9 mouse cellular contexts compared by ENCODE assay signal in the genomic region with DNA sequence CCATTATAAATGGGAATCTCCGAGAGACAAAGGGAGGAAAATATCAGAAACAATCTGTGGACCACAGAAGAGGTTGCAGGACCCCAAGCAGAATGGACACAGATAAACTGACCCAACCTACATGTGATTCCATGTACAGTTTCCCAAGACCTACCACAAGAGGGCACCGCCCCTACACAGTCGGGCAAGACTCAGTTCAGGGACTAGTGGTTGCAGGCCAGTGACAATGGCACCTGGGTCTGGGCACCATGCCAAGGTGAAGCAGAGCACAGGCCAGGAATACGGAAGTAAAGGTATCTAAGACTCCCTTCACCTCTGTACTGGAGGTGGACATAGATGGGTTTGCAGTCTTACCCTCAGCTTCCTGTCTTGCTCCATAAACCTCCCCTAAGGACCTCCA. TPM values are rescaled to one million over a fixed set of nuclear protein-coding genes. Genes with fewer than 3 reads are reported as not detected.
DNase-seq lines count a peak whose midpoint lies in the region; ATAC-seq and TF ChIP-seq lines count a peak whose summit lies in the region.
"Had no signal": no experiment of that assay in that cellular context is flagged by ENCODE, and none has a peak within 500 bp of the region (broad histone marks: within the 10 kb centered on the region; RNA-seq: fewer than 3 reads in every experiment).

No protein-coding gene starts in this region.

- no peaks in the 10 kb centered on the region for H3K4me1 ChIP-seq in E14TG2a.4 (replicated peaks; ENCODE audit: low read depth, low read length)
- no peaks in the 10 kb centered on the region for H3K4me1 ChIP-seq in kidney, embryonic 16.5 days (ENCODE audit: insufficient read depth, low read length)
- no peaks in the 10 kb centered on the region for H3K4me1 ChIP-seq in midbrain, embryonic 15.5 days
- H3K4me1 ChIP-seq: midbrain, embryonic 12.5 days had no signal

- WGBS in kidney, embryonic 16.5 days, result 54% methylated on average over 4 of the region's 4 CpGs
- WGBS in midbrain, embryonic 15.5 days, result 52% methylated on average over 4 of the region's 4 CpGs

- no peak overlapping the region for H3K4me3 ChIP-seq in E14TG2a.4 (replicated peaks; ENCODE audit: low read length)
- no peak overlapping the region for H3K4me3 ChIP-seq in kidney, embryonic 16.5 days (ENCODE audit: low read length)
- H3K4me3 ChIP-seq in midbrain, embryonic 15.5 days, result no peak overlapping the region
- H3K4me3 ChIP-seq: midbrain, embryonic 12.5 days had no signal

- peaks cover 27% of the 10 kb centered on the region for H3K36me3 ChIP-seq in E14TG2a.4 (ENCODE audit: insufficient read depth, low read length)
- H3K36me3 ChIP-seq in kidney, embryonic 16.5 days (ENCODE audit: insufficient read depth, low read length), result peaks cover 17% of the 10 kb centered on the region; the same call in 1 of the 2 replicates
- peaks cover 22% of the 10 kb centered on the region; the same call in 1 of the 2 replicates for H3K36me3 ChIP-seq in midbrain, embryonic 15.5 days (replicated peaks)

- peaks cover 7% of the 10 kb centered on the region for H3K9me3 ChIP-seq in E14TG2a.4 (ENCODE audit: low read length)
- 0 out of 2 replicates have a peak, but pooled peaks cover 3% of the 10 kb centered on the region for H3K9me3 ChIP-seq in kidney, embryonic 16.5 days (ENCODE audit: low read length)
- H3K9me3 ChIP-seq in midbrain, embryonic 15.5 days, result no peaks in the 10 kb centered on the region
- H3K9me3 ChIP-seq: midbrain, embryonic 12.5 days had no signal

- H3K9ac ChIP-seq in kidney, embryonic 16.5 days (replicated peaks; ENCODE audit: low read length), result no peak overlapping the region
- H3K9ac ChIP-seq in midbrain, embryonic 15.5 days, result no peak overlapping the region
- H3K9ac ChIP-seq: midbrain, embryonic 12.5 days had no signal

- ATAC-seq in kidney, embryonic 16.5 days (ENCODE audit: low FRiP score, low TSS enrichment), result peak; percentile 68; the same call in 1 of the 2 replicates
- no peak for ATAC-seq in midbrain, embryonic 15.5 days (replicated peaks)

- DNase-seq in heart, postnatal 4 days, result peak; percentile 39
- no peak for DNase-seq in heart, postnatal 36 days
- peak; percentile 13 for DNase-seq in c-Kit-positive CD71-positive TER-119-negative erythroid progenitor cells, embryonic 14.5 days (ENCODE audit: low read depth)
- peak; percentile 24 for DNase-seq in mesoderm, embryonic 11.5 days (ENCODE audit: low read depth, low spot score)
- DNase-seq in urinary bladder, postnatal 4 days (ENCODE audit: low spot score in 2 of 2), result peak; percentile 57 to 70

- intact Hi-C loops in heart, postnatal 36 days (cut with DNase I), result no loop called here

- H3K27me3 ChIP-seq in E14TG2a.4 (ENCODE audit: insufficient read depth, low read length), result peaks cover 16% of the 10 kb centered on the region
- no peaks in the 10 kb centered on the region for H3K27me3 ChIP-seq in kidney, embryonic 16.5 days (ENCODE audit: insufficient read depth, low read length)
- no peaks in the 10 kb centered on the region for H3K27me3 ChIP-seq in midbrain, embryonic 15.5 days (replicated peaks)
- H3K27me3 ChIP-seq: midbrain, embryonic 12.5 days had no signal

- TF ChIP-seq CTCF in E14TG2a.4 (conservative IDR thresholded peaks at IDR 0.05; ENCODE audit: low read length), result peak; percentile 46

- no peak overlapping the region for H3K27ac ChIP-seq in kidney, embryonic 16.5 days (ENCODE audit: low read length)
- no peak overlapping the region for H3K27ac ChIP-seq in midbrain, embryonic 15.5 days
- H3K27ac ChIP-seq: midbrain, embryonic 12.5 days had no signal

- H3K4me2 ChIP-seq in kidney, embryonic 16.5 days (replicated peaks; ENCODE audit: low read depth, low read length), result no peak overlapping the region
- H3K4me2 ChIP-seq in midbrain, embryonic 15.5 days, result no peak overlapping the region
- H3K4me2 ChIP-seq: midbrain, embryonic 12.5 days had no signal

RNA-seq across cellular contexts. Expression of a gene that starts 8.8 kb away (rescaled TPM):
- total RNA-seq in heart, postnatal 4 days (2021), result 1 to 10 TPM; 2.3 to 2.4 TPM
- 1 to 10 TPM; 1.2 to 1.4 TPM for total RNA-seq in heart, postnatal 36 days (2021)
- polyA plus RNA-seq in kidney, embryonic 16.5 days (2015; fragmentation: Nextera tagmentation; extraction: Ambion mirVana), result 2.2 and 2.5 TPM in 2 replicates
- 9.8 and 10.0 TPM in 2 replicates for polyA plus RNA-seq in midbrain, embryonic 15.5 days (2015; fragmentation: Nextera tagmentation; extraction: Ambion mirVana)

RNA-seq across cellular contexts. Expression of a gene that starts 26.3 kb away (rescaled TPM):
- not detected for total RNA-seq in heart, postnatal 4 days (2021)
- total RNA-seq in heart, postnatal 36 days (2021), result not detected
- polyA plus RNA-seq in kidney, embryonic 16.5 days (2015; fragmentation: Nextera tagmentation; extraction: Ambion mirVana), result not detected in 2 replicates
- not detected in 2 replicates for polyA plus RNA-seq in midbrain, embryonic 15.5 days (2015; fragmentation: Nextera tagmentation; extraction: Ambion mirVana)
- polyA plus RNA-seq: midbrain, embryonic 12.5 days had no signal

RNA-seq across cellular contexts. Expression of a gene that starts 29.5 kb away (rescaled TPM):
- total RNA-seq in heart, postnatal 4 days (2021), result 1 to 10 TPM; 8.8 to 9.8 TPM
- 1 to 10 TPM; 4.2 to 4.4 TPM for total RNA-seq in heart, postnatal 36 days (2021)
- polyA plus RNA-seq in kidney, embryonic 16.5 days (2015; fragmentation: Nextera tagmentation; extraction: Ambion mirVana), result 11.7 and 13.3 TPM in 2 replicates
- polyA plus RNA-seq in midbrain, embryonic 15.5 days (2015; fragmentation: Nextera tagmentation; extraction: Ambion mirVana), result 6.2 and 7.1 TPM in 2 replicates

RNA-seq across cellular contexts. Expression of a gene that starts 29.8 kb away (rescaled TPM):
- total RNA-seq in heart, postnatal 4 days (2021), result 10 to 100 TPM; 15.7 to 17.5 TPM
- 1 to 10 TPM; 5.6 to 6.2 TPM for total RNA-seq in heart, postnatal 36 days (2021)
- polyA plus RNA-seq in kidney, embryonic 16.5 days (2015; fragmentation: Nextera tagmentation; extraction: Ambion mirVana), result 44.5 and 48.8 TPM in 2 replicates
- polyA plus RNA-seq in midbrain, embryonic 15.5 days (2015; fragmentation: Nextera tagmentation; extraction: Ambion mirVana), result 71.6 and 73.6 TPM in 2 replicates

RNA-seq across cellular contexts. Expression of a gene that starts 36.3 kb away (rescaled TPM):
- 10 to 100 TPM; 45.1 to 46.4 TPM for total RNA-seq in heart, postnatal 4 days (2021)
- total RNA-seq in heart, postnatal 36 days (2021), result 10 to 100 TPM; 19.6 to 26.1 TPM
- polyA plus RNA-seq in kidney, embryonic 16.5 days (2015; fragmentation: Nextera tagmentation; extraction: Ambion mirVana), result 42.1 and 47.1 TPM in 2 replicates
- 39.7 and 44.0 TPM in 2 replicates for polyA plus RNA-seq in midbrain, embryonic 15.5 days (2015; fragmentation: Nextera tagmentation; extraction: Ambion mirVana)

Comparison
In these comparisons a context has a peak if more than half of its experiments do, and no peak if none do; other contexts are left out.
1. DNase-seq: peak in heart, postnatal 4 days (single experiment), c-Kit-positive CD71-positive TER-119-negative erythroid progenitor cells, embryonic 14.5 days (single experiment), mesoderm, embryonic 11.5 days (single experiment) and urinary bladder, postnatal 4 days (2 of 2); none in heart, postnatal 36 days (0 of 2).